Mouse (Mus musculus) spleen, postnatal 4 days (tissue): ENCODE data around the gene Stn1.
A peak's percentile ranks its signal among the peaks of the same experiment; 100 is the strongest.

Source experiments
- DNase-seq, 2 experiments: peaks; one replicate each; pipeline ENCODE4 v3.0.0; 2022; ENCODE audit warnings: low spot score in 2 of 2

The Stn1 gene

GRCm38 (mm10) chr19:47510473-47511293 lies 26.6 kb downstream of the Stn1 start:
- no peak for DNase-seq

DNA sequence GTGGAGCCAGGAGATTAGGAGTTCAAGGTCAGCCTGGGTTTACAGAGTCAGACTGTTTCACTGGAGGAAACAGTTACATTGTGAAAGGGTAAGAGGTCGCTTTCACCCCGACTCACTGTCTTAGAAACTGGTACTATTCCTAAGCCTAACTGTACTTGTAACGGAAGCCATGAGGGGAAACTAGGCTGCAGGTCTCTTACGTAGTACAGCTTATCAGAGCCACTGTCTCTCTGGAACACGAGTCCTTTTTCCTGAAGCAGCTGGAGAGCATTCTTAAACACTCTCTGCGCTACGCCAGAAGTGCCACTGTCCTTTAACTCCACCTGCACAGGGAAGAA lies 27.2 kb downstream of the Stn1 start:
- DNase-seq = peak in 1 of 2 experiments; percentile 11

GRCm38 (mm10) chr19:47508771-47509281 lies 28.5 kb downstream of the Stn1 start:
- DNase-seq = no peak

- no peak for DNase-seq
Measured at GRCm38 (mm10) chr19:47508191-47508590, 29.1 kb downstream of the Stn1 start.

DNA sequence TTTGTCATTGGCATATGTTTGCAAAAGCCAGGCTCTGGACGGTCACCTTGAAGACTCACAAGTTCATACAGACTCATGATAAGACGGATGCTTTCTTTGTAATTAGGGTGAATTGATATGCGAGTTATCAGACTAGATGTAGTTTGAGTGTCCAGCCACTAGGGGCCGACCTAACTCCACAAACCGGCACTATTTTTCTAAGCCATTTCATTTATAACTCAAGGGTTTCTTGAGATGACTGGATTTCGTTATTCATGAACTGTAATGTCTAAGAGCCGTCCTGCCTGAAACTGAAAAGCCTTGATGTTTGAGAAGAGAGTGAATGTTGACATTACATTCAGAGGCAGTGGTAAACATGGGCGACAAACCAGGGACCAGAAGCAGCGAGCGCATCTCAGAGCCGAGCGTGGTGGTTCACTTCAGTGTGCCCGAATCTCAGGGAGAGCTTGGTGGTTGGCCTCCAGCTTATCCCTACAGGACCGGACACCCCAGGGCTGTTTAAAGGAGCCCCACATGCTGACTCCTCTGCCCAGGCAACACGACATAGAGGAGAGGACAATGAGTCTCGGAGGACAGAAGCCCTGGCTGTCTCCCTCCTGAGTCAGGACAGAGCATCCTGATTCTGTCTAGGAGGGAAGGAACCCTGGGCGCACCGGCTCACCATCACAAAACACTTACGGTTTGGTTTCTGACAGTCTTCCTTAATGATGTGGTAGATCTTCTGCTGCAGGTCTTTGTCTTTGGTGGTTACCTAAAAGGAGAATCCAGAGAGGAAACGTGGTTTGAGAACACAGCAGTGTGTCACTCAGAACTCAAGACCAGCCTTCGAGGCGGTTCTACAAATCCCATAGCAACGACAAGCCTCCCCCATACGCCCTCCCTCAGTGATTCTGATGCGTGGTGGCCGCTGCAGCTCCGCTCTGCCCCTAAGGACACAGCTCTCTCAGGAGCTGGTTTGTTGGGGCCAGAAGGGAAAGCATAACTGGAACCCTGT lies 29.9 kb downstream of the Stn1 start:
- DNase-seq = peak; percentile 64 to 86

- DNase-seq = peak in 1 of 2 experiments; percentile 43
Measured at GRCm38 (mm10) chr19:47503625-47504024, 33.7 kb downstream of the Stn1 start.

DNA sequence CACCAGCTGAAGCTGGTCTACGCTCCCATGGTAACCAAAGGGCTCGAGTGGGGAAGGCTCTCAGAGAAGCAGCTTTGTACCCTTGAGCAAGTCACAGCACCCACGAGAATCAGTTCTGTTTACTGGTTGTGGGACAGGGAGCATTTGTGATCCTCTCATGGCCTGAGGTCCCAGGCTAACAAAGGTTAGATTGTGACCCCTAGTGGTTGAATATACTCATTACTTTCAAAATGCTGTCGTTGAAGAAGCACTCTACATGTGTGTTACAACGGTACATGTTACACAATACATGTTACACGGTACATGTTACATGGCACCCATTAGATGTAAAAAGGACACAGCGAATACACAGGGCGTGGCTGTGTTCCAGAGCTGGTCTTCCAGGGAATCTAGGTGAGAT lies 34.7 kb downstream of the Stn1 start:
- no peak for DNase-seq

- DNase-seq = no peak
Measured at GRCm38 (mm10) chr19:47500389-47501011, 36.8 kb downstream of the Stn1 start.

- DNase-seq = no peak
Measured at GRCm38 (mm10) chr19:47499841-47500240, 37.5 kb downstream of the Stn1 start.

- DNase-seq = no peak
Measured at GRCm38 (mm10) chr19:47498942-47499341, 38.4 kb downstream of the Stn1 start.

DNA sequence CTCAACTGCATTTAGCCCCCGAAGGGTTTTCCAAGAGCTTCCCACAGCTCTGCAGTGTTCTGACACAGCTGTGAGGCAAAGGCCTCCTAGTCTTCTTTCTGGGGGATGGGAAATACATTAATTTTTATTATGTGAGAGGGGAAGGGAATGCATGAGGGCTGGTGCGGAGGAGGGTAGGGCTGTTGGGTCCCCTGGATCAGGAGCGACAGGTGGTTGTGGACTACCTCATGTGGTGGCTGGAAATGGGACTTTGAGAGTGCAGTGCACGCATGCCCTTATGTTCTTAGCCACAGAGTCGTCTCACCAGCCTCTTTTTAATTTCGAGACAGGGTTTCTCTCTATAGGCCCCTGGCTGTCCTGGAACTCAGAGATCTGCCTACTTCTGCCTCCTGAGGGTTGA lies 39.6 kb downstream of the Stn1 start:
- DNase-seq = no peak

DNA sequence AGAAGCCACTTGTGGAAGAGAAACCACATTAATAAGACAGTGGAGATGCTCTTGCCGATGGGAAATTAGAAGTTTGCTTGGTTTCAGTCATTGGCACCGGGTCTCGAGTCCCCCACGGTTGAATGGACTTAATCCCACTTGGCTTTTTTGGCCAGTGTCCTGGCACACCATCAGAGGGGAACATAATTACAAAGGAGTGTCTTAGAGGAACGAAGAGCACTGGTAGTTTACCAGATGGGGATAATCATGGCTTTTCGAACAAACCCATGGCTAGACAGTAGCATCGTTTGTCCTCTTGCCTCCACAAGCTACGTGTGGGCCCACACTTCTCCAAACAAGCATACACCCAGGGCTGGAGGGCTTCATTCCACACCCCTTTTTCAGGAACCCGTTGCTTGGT lies 40.0 kb downstream of the Stn1 start:
- DNase-seq = no peak

- no peak for DNase-seq
Measured at GRCm38 (mm10) chr19:47493017-47493997, 44.0 kb downstream of the Stn1 start.

- DNase-seq = no peak
Measured at GRCm38 (mm10) chr19:47492422-47492821, 44.9 kb downstream of the Stn1 start.

- no peak for DNase-seq
Measured at GRCm38 (mm10) chr19:47491853-47492252, 45.5 kb downstream of the Stn1 start.

- no peak for DNase-seq
Measured at GRCm38 (mm10) chr19:47489233-47489632, 48.1 kb downstream of the Stn1 start.

DNA sequence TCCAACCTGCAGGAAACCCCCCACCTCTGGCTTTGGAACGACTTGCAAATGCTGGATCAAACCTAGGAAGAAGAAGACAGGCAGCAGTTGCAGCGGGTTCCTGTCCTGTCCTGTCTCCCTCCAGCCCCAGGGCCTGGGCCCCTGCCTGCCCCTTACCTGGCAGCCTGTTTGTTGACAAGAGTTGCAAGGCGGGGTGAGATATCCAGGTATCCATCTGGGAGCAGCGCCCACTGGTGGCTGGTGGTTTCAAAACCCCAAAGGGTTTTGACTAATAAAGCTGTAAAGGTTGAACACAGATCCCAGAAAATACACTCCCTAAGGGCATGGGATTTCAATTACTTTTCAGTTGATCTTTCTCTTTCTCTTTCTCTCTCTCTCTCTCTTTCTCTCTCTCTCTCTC lies 49.1 kb downstream of the Stn1 start:
- DNase-seq = no peak

GRCm38 (mm10) chr19:47487572-47487971 lies 49.7 kb downstream of the Stn1 start:
- DNase-seq = no peak

DNA sequence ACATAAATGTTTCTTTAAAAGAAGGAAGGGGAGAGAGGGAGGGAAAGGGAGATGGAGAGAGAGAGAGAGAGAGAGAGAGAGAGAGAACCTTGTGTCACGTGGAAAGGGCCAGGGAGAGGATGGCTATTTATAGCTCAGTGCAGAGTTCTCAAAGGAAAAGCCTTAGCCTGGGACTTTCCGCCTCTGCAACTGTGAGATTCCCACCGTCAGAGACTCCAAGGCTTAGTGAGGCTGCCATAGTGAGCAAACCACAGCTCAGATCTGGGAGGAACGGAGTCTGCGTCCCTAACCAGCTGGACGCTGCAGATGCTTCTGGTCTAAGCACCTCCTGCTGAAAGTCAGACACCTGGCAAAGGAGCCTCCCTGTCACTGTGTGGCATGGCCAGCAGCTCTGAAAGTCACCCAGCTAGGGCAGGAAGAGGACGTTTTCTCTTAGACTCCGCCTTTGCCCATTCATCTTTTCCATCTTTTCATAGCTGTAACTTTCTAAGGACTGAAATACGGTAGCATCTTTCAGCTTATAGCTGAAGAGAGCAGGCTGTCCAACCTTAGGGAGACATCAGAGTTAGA lies 51.2 kb downstream of the Stn1 start:
- DNase-seq = no peak

- no peak for DNase-seq
Measured at GRCm38 (mm10) chr19:47484110-47484509, 53.2 kb downstream of the Stn1 start.
